Mouse (Mus musculus) MEL (cell line): ENCODE measurements around the gene Gpld1. TPM values are rescaled to one million over a fixed set of nuclear protein-coding genes. Genes with fewer than 3 reads are reported as not detected.

Experiments
- DNase-seq: peaks from one replicate; pipeline ENCODE4 v3.0.0; 2011; ENCODE audit warnings: low read depth, low spot score
- H3K27ac ChIP-seq: 2 replicates; pipeline ENCODE4 v1.5.1; 2012; ENCODE audit warnings: low read depth, mild to moderate bottlenecking, control low read depth, low read length, moderate library complexity; ENCODE audit not compliant: control insufficient read depth
- H3K27me3 ChIP-seq, 2 experiments: fragments of 150-350 bp in 1 of 2; sonication (generic) in 1 of 2; 2 replicates each; pipeline ENCODE4 v1.6.1; 2012; ENCODE audit warnings: low read length in 2 of 2, mild to moderate bottlenecking in 2 of 2, improper control_type of control experiment in 1 of 2, moderate library complexity in 1 of 2; ENCODE audit not compliant: insufficient read depth in 2 of 2, control insufficient read depth in 1 of 2
- H3K36me3 ChIP-seq, 2 experiments: 2 replicates each; pipeline ENCODE4 v1.6.1; 2012 to 2014; ENCODE audit warnings: low read length in 2 of 2, improper control_type of control experiment in 1 of 2, inconsistent platforms in 1 of 2, mild to moderate bottlenecking in 1 of 2; ENCODE audit not compliant: insufficient read depth in 2 of 2, control insufficient read depth in 1 of 2
- H3K4me1 ChIP-seq, 2 experiments: fragments of 150-350 bp in 1 of 2; sonication (generic) in 1 of 2; 2 replicates each; pipeline ENCODE4 v1.6.1; 2012; ENCODE audit warnings: low read length in 2 of 2, improper control_type of control experiment in 1 of 2, mild to moderate bottlenecking in 1 of 2; ENCODE audit not compliant: insufficient read depth in 2 of 2, control insufficient read depth in 1 of 2
- H3K4me3 ChIP-seq, 2 experiments: fragments of 150-350 bp in 1 of 2; sonication (generic) in 1 of 2; 2 replicates each; pipeline ENCODE4 v1.5.1; 2012; ENCODE audit warnings: low read depth in 2 of 2, low read length in 2 of 2, mild to moderate bottlenecking in 2 of 2, moderate library complexity in 2 of 2, control low read depth in 1 of 2, improper control_type of control experiment in 1 of 2; ENCODE audit not compliant: control insufficient read depth in 1 of 2, insufficient read depth in 1 of 2
- H3K79me2 ChIP-seq: 2 replicates; pipeline ENCODE4 v1.6.1; 2012; ENCODE audit warnings: mild to moderate bottlenecking, low read length, moderate library complexity; ENCODE audit not compliant: control insufficient read depth, poor library complexity, insufficient read depth
- H3K9ac ChIP-seq: 2 replicates; pipeline ENCODE4 v1.6.1; 2012; ENCODE audit warnings: low read depth, mild to moderate bottlenecking, control low read depth, low read length, moderate library complexity; ENCODE audit not compliant: control insufficient read depth, poor library complexity, severe bottlenecking
- H3K9me3 ChIP-seq: fragments of 150-350 bp; sonication (generic); replicated peaks from 2 replicates; pipeline ENCODE4 v1.6.1; 2012; ENCODE audit warnings: mild to moderate bottlenecking, low read length, improper control_type of control experiment, moderate library complexity; ENCODE audit not compliant: insufficient read depth
- CHD1 ChIP-seq: IDR thresholded peaks from 2 replicates; pipeline ENCODE4 v1.6.1; 2012; ENCODE audit warnings: low read depth, mild to moderate bottlenecking, inconsistent platforms, low read length, improper control_type of control experiment
- CTCF ChIP-seq, 3 experiments: IDR thresholded peaks in 2 of 3; conservative IDR thresholded peaks in 1 of 3; 2 replicates each; pipeline ENCODE4 v1.5.1; 2011 to 2012; ENCODE audit warnings: low read length in 3 of 3, low read depth in 2 of 3, mild to moderate bottlenecking in 2 of 3, improper control_type of control experiment in 1 of 3, inconsistent platforms in 1 of 3, mixed read lengths in 1 of 3, moderate library complexity in 1 of 3; ENCODE audit not compliant: control insufficient read depth in 1 of 3, insufficient read depth in 1 of 3, poor library complexity in 1 of 3, severe bottlenecking in 1 of 3
- E2F4 ChIP-seq: IDR thresholded peaks from 2 replicates; pipeline ENCODE4 v1.6.1; 2011; ENCODE audit warnings: low read depth, low read length, improper control_type of control experiment, borderline replicate concordance
- GABPA ChIP-seq: IDR thresholded peaks from 2 replicates; pipeline ENCODE4 v1.6.1; 2012; ENCODE audit warnings: low read depth, mild to moderate bottlenecking, inconsistent platforms, low read length, improper control_type of control experiment, moderate library complexity
- GATA1 ChIP-seq: IDR thresholded peaks from 2 replicates; pipeline ENCODE4 v1.6.1; 2011; ENCODE audit warnings: low read depth, low read length, improper control_type of control experiment
- HCFC1 ChIP-seq: IDR thresholded peaks from 2 replicates; pipeline ENCODE4 v1.6.1; 2012; ENCODE audit warnings: low read depth, mild to moderate bottlenecking, inconsistent platforms, low read length, improper control_type of control experiment, moderate library complexity
- MAX ChIP-seq: IDR thresholded peaks from 2 replicates; pipeline ENCODE4 v1.6.1; 2011; ENCODE audit warnings: low read length, improper control_type of control experiment
- MAZ ChIP-seq: IDR thresholded peaks from 2 replicates; pipeline ENCODE4 v1.6.1; 2012; ENCODE audit warnings: low read depth, mild to moderate bottlenecking, inconsistent platforms, low read length, improper control_type of control experiment
- MYB ChIP-seq: IDR thresholded peaks from 2 replicates; pipeline ENCODE4 v1.6.1; 2011; ENCODE audit warnings: mild to moderate bottlenecking, low read depth, low read length, improper control_type of control experiment
- NRF1 ChIP-seq: IDR thresholded peaks from 2 replicates; pipeline ENCODE4 v1.6.1; 2014; ENCODE audit warnings: low read depth, mild to moderate bottlenecking, inconsistent platforms, low read length, improper control_type of control experiment, moderate library complexity; ENCODE audit not compliant: poor library complexity, insufficient read depth, severe bottlenecking
- POLR2A ChIP-seq, 2 experiments: IDR thresholded peaks; 2 replicates each; pipeline ENCODE4 v1.6.1; 2011 to 2012; ENCODE audit warnings: low read length in 2 of 2, mild to moderate bottlenecking in 2 of 2, control low read depth in 1 of 2, improper control_type of control experiment in 1 of 2, low read depth in 1 of 2, moderate library complexity in 1 of 2; ENCODE audit not compliant: control insufficient read depth in 1 of 2, insufficient read depth in 1 of 2, poor library complexity in 1 of 2
- RAD21 ChIP-seq: IDR thresholded peaks from 2 replicates; pipeline ENCODE4 v1.6.1; 2011; ENCODE audit warnings: mild to moderate bottlenecking, low read depth, low read length, improper control_type of control experiment
- RCOR1 ChIP-seq: IDR thresholded peaks from 2 replicates; pipeline ENCODE4 v1.6.1; 2012; ENCODE audit warnings: low read depth, mild to moderate bottlenecking, inconsistent platforms, low read length, improper control_type of control experiment
- SMC3 ChIP-seq: IDR thresholded peaks from 2 replicates; pipeline ENCODE4 v1.6.1; 2011; ENCODE audit warnings: low read depth, low read length, improper control_type of control experiment
- ZMIZ1 ChIP-seq: IDR thresholded peaks from 2 replicates; pipeline ENCODE4 v1.6.1; 2012; ENCODE audit warnings: low read depth, mild to moderate bottlenecking, inconsistent platforms, low read length, improper control_type of control experiment, moderate library complexity
- polyA plus RNA-seq, 2 experiments: library from polyadenylated mRNA; stranded (reverse) in 1 of 2; unstranded in 1 of 2; fragments of >175 nt in 1 of 2; fragments of >200 nt in 1 of 2; gene quantifications; 2 replicates each; pipeline versions ENCODE4 v1.2.1 to v1.2.4; 2012; ENCODE audit warnings: low replicate concordance in 2 of 2, low read depth in 1 of 2; ENCODE audit not compliant: insufficient read length in 2 of 2, insufficient read depth in 1 of 2, missing spikeins in 1 of 2
- total RNA-seq: library from RNA; depleted of rRNA; stranded (reverse); fragments of 300-350 nt; gene quantifications from 2 replicates; pipeline ENCODE4 v1.2.3, GENCODE M21; 2012

Gpld1 gene
- total and polyA plus RNA-seq, 3 experiments: 0.03 to 0.92 TPM; not detected in 1

- H3K4me1 ChIP-seq: no peaks in the 10 kb centered on the region; a peak in 1 of 4 replicates
- no peak overlapping the region for H3K27ac ChIP-seq
- H3K36me3 ChIP-seq: peaks cover 0 to 3% of the 10 kb centered on the region in 2 experiments; a peak in 1 of 4 replicates
- TF ChIP-seq CHD1 (no peak), RAD21 (no peak), GATA1 (no peak), CTCF (IDR thresholded peaks at IDR 0.05 in 2 of 3, conservative IDR thresholded peaks at IDR 0.05 in 1 of 3; ENCODE audit: control insufficient read depth in 1 of 3, insufficient read depth in 1 of 3, low read depth in 2 of 3, low read length in 3 of 3, poor library complexity in 1 of 3, severe bottlenecking in 1 of 3) (no peak), MAZ (no peak), GABPA (no peak), MAX (no peak), ZMIZ1 (no peak)
- no peak for DNase-seq
- H3K9me3 ChIP-seq: no peaks in the 10 kb centered on the region
- peak overlapping the region; percentile 47 to 80; a peak in 3 of 4 replicates for H3K4me3 ChIP-seq
- H3K79me2 ChIP-seq: no peaks in the 10 kb centered on the region
- H3K27me3 ChIP-seq: peaks cover 0 to 3% of the 10 kb centered on the region in 2 experiments; a peak in 1 of 4 replicates
- no peak overlapping the region for H3K9ac ChIP-seq
Measured at GRCm38 (mm10) chr13:24936772-24937107, 6.2 kb upstream of the Gpld1 start.

DNA sequence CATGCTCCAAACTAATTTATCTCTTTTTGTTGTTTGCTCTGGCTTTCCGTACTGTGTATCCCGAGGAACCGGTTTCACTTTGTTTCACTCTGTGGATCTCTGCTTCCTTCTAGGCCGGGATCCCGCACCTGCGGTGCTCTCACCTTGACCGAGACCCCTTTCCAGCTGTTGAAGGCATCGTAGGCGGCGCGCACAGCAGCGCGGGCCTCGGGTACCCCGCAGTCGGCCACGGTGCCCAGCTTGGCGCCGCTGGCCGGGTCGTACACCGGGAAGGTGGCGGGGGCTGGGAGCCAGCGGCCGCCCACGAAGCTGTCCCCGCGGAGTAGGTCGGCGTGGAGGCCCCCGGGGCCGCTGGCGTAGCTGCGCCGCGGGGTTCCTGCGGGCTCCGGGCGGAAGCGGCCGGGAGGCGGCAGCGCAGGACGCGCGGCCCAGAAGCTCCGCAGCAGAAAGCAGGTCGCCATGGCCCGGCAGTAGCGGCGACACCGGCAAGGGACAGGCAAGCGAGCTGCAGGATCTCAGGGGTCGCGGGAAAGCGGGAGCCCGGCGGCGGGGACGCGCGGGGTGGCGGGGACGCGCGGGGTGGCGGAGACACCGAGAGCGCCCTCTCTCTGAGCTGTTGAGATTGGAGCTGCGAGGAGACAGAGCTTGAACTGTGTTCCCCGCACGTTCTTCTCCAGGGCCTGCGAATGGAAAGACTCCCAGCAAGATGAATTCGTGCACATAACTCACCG, 5.7 kb upstream of the Gpld1 start, which contains the start of gene Aldh5a1:
Gene Aldh5a1, minus strand, starts transcription at position 554 of the 731 bp plus-strand sequence.
- Histone ChIP-seq H3K4me1 (no peaks in the 10 kb centered on the region; a peak in 1 of 4 replicates), H3K9me3 (no peaks in the 10 kb centered on the region), H3K27ac (no peak within 1 kb of the TSS), H3K36me3 (peaks cover 0 to 3% of the 10 kb centered on the region in 2 experiments; a peak in 1 of 4 replicates), H3K27me3 (peaks cover 0 to 4% of the 10 kb centered on the region in 2 experiments; a peak in 2 of 4 replicates), H3K79me2 (no peaks in the 10 kb centered on the region), H3K9ac (peak within 1 kb of the TSS; percentile 45), H3K4me3 (peak within 1 kb of the TSS; percentile 47 to 80; a peak in 3 of 4 replicates)
- TF ChIP-seq NRF1 (0 out of 2 replicates have a peak, but pooled peaks have one; percentile 25), RCOR1 (no peak), HCFC1 (no peak), POLR2A (IDR thresholded peaks at IDR 0.05; ENCODE audit: control insufficient read depth in 1 of 2, insufficient read depth in 1 of 2, low read depth in 1 of 2, low read length in 2 of 2, poor library complexity in 1 of 2) (no peak), MYB (no peak), E2F4 (no peak), MAX (no peak), CTCF (IDR thresholded peaks at IDR 0.05 in 2 of 3, conservative IDR thresholded peaks at IDR 0.05 in 1 of 3; ENCODE audit: control insufficient read depth in 1 of 3, insufficient read depth in 1 of 3, low read depth in 2 of 3, low read length in 3 of 3, poor library complexity in 1 of 3, severe bottlenecking in 1 of 3) (peak in 2 of 3 experiments; percentile 22 to 43; a peak in 4 of 6 replicates), SMC3 (no peak)
- peak; percentile 49 for DNase-seq
